Mouse (Mus musculus) MEL (cell line): ENCODE results near the gene Fam189b. TPM values are rescaled to one million over a fixed set of nuclear protein-coding genes. Genes with fewer than 3 reads are reported as not detected.
A peak's percentile ranks its signal among the peaks of the same experiment; 100 is the strongest.

ENCODE experiments used
- DNase-seq: peaks from one replicate; pipeline ENCODE4 v3.0.0; 2011; ENCODE audit warnings: low read depth, low spot score
- H3K27ac ChIP-seq: 2 replicates; pipeline ENCODE4 v1.5.1; 2012; ENCODE audit warnings: low read depth, mild to moderate bottlenecking, control low read depth, low read length, moderate library complexity; ENCODE audit not compliant: control insufficient read depth
- H3K27me3 ChIP-seq, 2 experiments: fragments of 150-350 bp in 1 of 2; sonication (generic) in 1 of 2; 2 replicates each; pipeline ENCODE4 v1.6.1; 2012; ENCODE audit warnings: low read length in 2 of 2, mild to moderate bottlenecking in 2 of 2, improper control_type of control experiment in 1 of 2, moderate library complexity in 1 of 2; ENCODE audit not compliant: insufficient read depth in 2 of 2, control insufficient read depth in 1 of 2
- H3K36me3 ChIP-seq, 2 experiments: 2 replicates each; pipeline ENCODE4 v1.6.1; 2012 to 2014; ENCODE audit warnings: low read length in 2 of 2, improper control_type of control experiment in 1 of 2, inconsistent platforms in 1 of 2, mild to moderate bottlenecking in 1 of 2; ENCODE audit not compliant: insufficient read depth in 2 of 2, control insufficient read depth in 1 of 2
- H3K4me1 ChIP-seq, 2 experiments: fragments of 150-350 bp in 1 of 2; sonication (generic) in 1 of 2; 2 replicates each; pipeline ENCODE4 v1.6.1; 2012; ENCODE audit warnings: low read length in 2 of 2, improper control_type of control experiment in 1 of 2, mild to moderate bottlenecking in 1 of 2; ENCODE audit not compliant: insufficient read depth in 2 of 2, control insufficient read depth in 1 of 2
- H3K4me3 ChIP-seq, 2 experiments: fragments of 150-350 bp in 1 of 2; sonication (generic) in 1 of 2; 2 replicates each; pipeline ENCODE4 v1.5.1; 2012; ENCODE audit warnings: low read depth in 2 of 2, low read length in 2 of 2, mild to moderate bottlenecking in 2 of 2, moderate library complexity in 2 of 2, control low read depth in 1 of 2, improper control_type of control experiment in 1 of 2; ENCODE audit not compliant: control insufficient read depth in 1 of 2, insufficient read depth in 1 of 2
- H3K79me2 ChIP-seq: 2 replicates; pipeline ENCODE4 v1.6.1; 2012; ENCODE audit warnings: mild to moderate bottlenecking, low read length, moderate library complexity; ENCODE audit not compliant: control insufficient read depth, poor library complexity, insufficient read depth
- H3K9ac ChIP-seq: 2 replicates; pipeline ENCODE4 v1.6.1; 2012; ENCODE audit warnings: low read depth, mild to moderate bottlenecking, control low read depth, low read length, moderate library complexity; ENCODE audit not compliant: control insufficient read depth, poor library complexity, severe bottlenecking
- H3K9me3 ChIP-seq: fragments of 150-350 bp; sonication (generic); replicated peaks from 2 replicates; pipeline ENCODE4 v1.6.1; 2012; ENCODE audit warnings: mild to moderate bottlenecking, low read length, improper control_type of control experiment, moderate library complexity; ENCODE audit not compliant: insufficient read depth
- CHD2 ChIP-seq: IDR thresholded peaks from 2 replicates; pipeline ENCODE4 v1.6.1; 2011; ENCODE audit warnings: low read length, improper control_type of control experiment
- E2F4 ChIP-seq: IDR thresholded peaks from 2 replicates; pipeline ENCODE4 v1.6.1; 2011; ENCODE audit warnings: low read depth, low read length, improper control_type of control experiment, borderline replicate concordance
- ELF1 ChIP-seq: IDR thresholded peaks from 2 replicates; pipeline ENCODE4 v1.6.1; 2014; ENCODE audit warnings: low read depth, mild to moderate bottlenecking, inconsistent platforms, low read length, improper control_type of control experiment, moderate library complexity
- EP300 ChIP-seq, 2 experiments: IDR thresholded peaks; 2 replicates each; pipeline ENCODE4 v1.6.1; 2011; ENCODE audit warnings: improper control_type of control experiment in 2 of 2, low read length in 2 of 2, low read depth in 1 of 2, mild to moderate bottlenecking in 1 of 2
- ETS1 ChIP-seq: IDR thresholded peaks from 2 replicates; pipeline ENCODE4 v1.6.1; 2012; ENCODE audit warnings: low read depth, mild to moderate bottlenecking, inconsistent platforms, low read length, improper control_type of control experiment, moderate library complexity
- GATA1 ChIP-seq: IDR thresholded peaks from 2 replicates; pipeline ENCODE4 v1.6.1; 2011; ENCODE audit warnings: low read depth, low read length, improper control_type of control experiment
- HCFC1 ChIP-seq: IDR thresholded peaks from 2 replicates; pipeline ENCODE4 v1.6.1; 2012; ENCODE audit warnings: low read depth, mild to moderate bottlenecking, inconsistent platforms, low read length, improper control_type of control experiment, moderate library complexity
- KAT2A ChIP-seq: conservative IDR thresholded peaks from 2 replicates; pipeline ENCODE4 v1.6.1; 2012; ENCODE audit warnings: low read depth, low read length, improper control_type of control experiment, inconsistent platforms
- MAFK ChIP-seq: IDR thresholded peaks from 2 replicates; pipeline ENCODE4 v1.6.1; 2011; ENCODE audit warnings: low read depth, mild to moderate bottlenecking, low read length, improper control_type of control experiment, borderline replicate concordance
- MAX ChIP-seq: IDR thresholded peaks from 2 replicates; pipeline ENCODE4 v1.6.1; 2011; ENCODE audit warnings: low read length, improper control_type of control experiment
- MAZ ChIP-seq: IDR thresholded peaks from 2 replicates; pipeline ENCODE4 v1.6.1; 2012; ENCODE audit warnings: low read depth, mild to moderate bottlenecking, inconsistent platforms, low read length, improper control_type of control experiment
- MEF2A ChIP-seq: IDR thresholded peaks from 2 replicates; pipeline ENCODE4 v1.6.1; 2014; ENCODE audit warnings: low read depth, mild to moderate bottlenecking, inconsistent platforms, low read length, improper control_type of control experiment; ENCODE audit not compliant: poor library complexity, insufficient replicate concordance, severe bottlenecking; ENCODE audit errors: extremely low read depth
- MXI1 ChIP-seq: IDR thresholded peaks from 2 replicates; pipeline ENCODE4 v1.6.1; 2011; ENCODE audit warnings: mild to moderate bottlenecking, low read depth, low read length, improper control_type of control experiment
- MYB ChIP-seq: IDR thresholded peaks from 2 replicates; pipeline ENCODE4 v1.6.1; 2011; ENCODE audit warnings: mild to moderate bottlenecking, low read depth, low read length, improper control_type of control experiment
- MYC ChIP-seq: IDR thresholded peaks from 2 replicates; pipeline ENCODE4 v1.6.1; 2011; ENCODE audit warnings: low read depth, mild to moderate bottlenecking, low read length, improper control_type of control experiment, moderate library complexity
- NELFE ChIP-seq: IDR thresholded peaks from 2 replicates; pipeline ENCODE4 v1.6.1; 2011; ENCODE audit warnings: low read depth, low read length, improper control_type of control experiment
- POLR2A ChIP-seq, 2 experiments: IDR thresholded peaks; 2 replicates each; pipeline ENCODE4 v1.6.1; 2011 to 2012; ENCODE audit warnings: low read length in 2 of 2, mild to moderate bottlenecking in 2 of 2, control low read depth in 1 of 2, improper control_type of control experiment in 1 of 2, low read depth in 1 of 2, moderate library complexity in 1 of 2; ENCODE audit not compliant: control insufficient read depth in 1 of 2, insufficient read depth in 1 of 2, poor library complexity in 1 of 2
- POLR2AphosphoS2 ChIP-seq: IDR thresholded peaks from 2 replicates; pipeline ENCODE4 v1.6.1; 2011; ENCODE audit warnings: low read length, improper control_type of control experiment
- POLR2AphosphoS5 ChIP-seq: IDR thresholded peaks from 2 replicates; pipeline ENCODE4 v1.6.1; 2012; ENCODE audit warnings: low read depth, borderline replicate concordance, mild to moderate bottlenecking, inconsistent platforms, low read length, moderate library complexity, mixed read lengths
- RCOR1 ChIP-seq: IDR thresholded peaks from 2 replicates; pipeline ENCODE4 v1.6.1; 2012; ENCODE audit warnings: low read depth, mild to moderate bottlenecking, inconsistent platforms, low read length, improper control_type of control experiment
- SIN3A ChIP-seq: IDR thresholded peaks from 2 replicates; pipeline ENCODE4 v1.6.1; 2012; ENCODE audit warnings: low read length, improper control_type of control experiment, inconsistent platforms
- TAL1 ChIP-seq: IDR thresholded peaks from 2 replicates; pipeline ENCODE4 v1.6.1; 2012; ENCODE audit warnings: mild to moderate bottlenecking, inconsistent platforms, low read length, moderate library complexity, mixed read lengths
- TBP ChIP-seq: IDR thresholded peaks from 2 replicates; pipeline ENCODE4 v1.8.0; 2011; ENCODE audit warnings: low read depth, low read length, improper control_type of control experiment
- TCF12 ChIP-seq: IDR thresholded peaks from 2 replicates; pipeline ENCODE4 v1.6.1; 2014; ENCODE audit warnings: low read depth, mild to moderate bottlenecking, inconsistent platforms, low read length, improper control_type of control experiment, moderate library complexity
- USF1 ChIP-seq: IDR thresholded peaks from 2 replicates; pipeline ENCODE4 v1.6.1; 2014; ENCODE audit warnings: low read depth, mild to moderate bottlenecking, inconsistent platforms, low read length, improper control_type of control experiment, moderate library complexity
- ZC3H11A ChIP-seq: IDR thresholded peaks from 2 replicates; pipeline ENCODE4 v1.6.1; 2012; ENCODE audit warnings: low read depth, mild to moderate bottlenecking, inconsistent platforms, low read length, improper control_type of control experiment
- ZKSCAN1 ChIP-seq: IDR thresholded peaks from 2 replicates; pipeline ENCODE4 v1.6.1; 2012; ENCODE audit warnings: low read depth, mild to moderate bottlenecking, inconsistent platforms, low read length, improper control_type of control experiment, moderate library complexity
- ZMIZ1 ChIP-seq: IDR thresholded peaks from 2 replicates; pipeline ENCODE4 v1.6.1; 2012; ENCODE audit warnings: low read depth, mild to moderate bottlenecking, inconsistent platforms, low read length, improper control_type of control experiment, moderate library complexity
- polyA plus RNA-seq, 2 experiments: library from polyadenylated mRNA; stranded (reverse) in 1 of 2; unstranded in 1 of 2; fragments of >175 nt in 1 of 2; fragments of >200 nt in 1 of 2; gene quantifications; 2 replicates each; pipeline versions ENCODE4 v1.2.1 to v1.2.4; 2012; ENCODE audit warnings: low replicate concordance in 2 of 2, low read depth in 1 of 2; ENCODE audit not compliant: insufficient read length in 2 of 2, insufficient read depth in 1 of 2, missing spikeins in 1 of 2
- total RNA-seq: library from RNA; depleted of rRNA; stranded (reverse); fragments of 300-350 nt; gene quantifications from 2 replicates; pipeline ENCODE4 v1.2.3, GENCODE M21; 2012

The Fam189b gene
- total and polyA plus RNA-seq, 3 experiments: 7.0 to 35.3 TPM; not detected in 1

DNA sequence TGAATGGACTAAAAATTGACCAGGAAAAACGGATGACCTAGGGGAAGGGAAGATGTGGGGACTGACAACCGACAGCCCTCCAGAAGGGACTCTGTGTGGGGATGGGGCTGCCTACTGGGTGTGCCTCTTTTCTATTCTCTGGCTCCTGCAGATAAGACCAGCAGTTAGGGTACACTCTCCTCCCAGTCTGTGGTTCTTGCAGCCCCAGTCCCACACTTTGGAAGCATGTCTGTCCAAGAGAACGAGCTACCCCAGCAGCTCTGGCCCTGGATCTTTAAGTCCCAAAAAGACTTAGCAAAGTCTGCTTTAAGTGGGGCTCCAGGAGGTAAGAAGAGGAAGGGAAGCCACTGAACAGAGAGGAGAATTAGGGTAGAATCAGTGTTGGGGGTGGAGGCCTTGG, 47.0 kb upstream of the Fam189b start, which contains the start of gene Pklr:
Pklr (plus strand) TSS at position 185 of the 400 bp plus-strand sequence.
- H3K79me2 ChIP-seq: peaks cover 16% of the 10 kb centered on the region
- H3K36me3 ChIP-seq: peaks cover 2 to 49% of the 10 kb centered on the region in 2 experiments; a peak in 3 of 4 replicates
- peaks cover 27 to 53% of the 10 kb centered on the region in 2 experiments for H3K4me1 ChIP-seq
- H3K9ac ChIP-seq: peak within 1 kb of the TSS; percentile 81
- H3K27ac ChIP-seq: peak within 1 kb of the TSS; percentile 97
- peak; percentile 12; the same call in 1 of the 2 replicates for TF ChIP-seq MAFK
- peak; percentile 73; the same call in 1 of the 2 replicates for TF ChIP-seq ETS1
- TF ChIP-seq KAT2A: no peak
- TF ChIP-seq POLR2AphosphoS2: peak; percentile 74
- TF ChIP-seq MAX: peak; percentile 55; the same call in 1 of the 2 replicates
- peak; percentile 65; the same call in 1 of the 2 replicates for TF ChIP-seq MYC
- peak; percentile 58; the same call in 1 of the 2 replicates for TF ChIP-seq RCOR1
- no peak for TF ChIP-seq USF1
- TF ChIP-seq TBP: peak; percentile 77
- TF ChIP-seq CHD2: no peak; the same call in 1 of the 2 replicates
- TF ChIP-seq MEF2A: 0 out of 2 replicates have a peak, but pooled peaks have one; percentile 47
- peak; percentile 79 for TF ChIP-seq MYB
- TF ChIP-seq HCFC1: no peak
- TF ChIP-seq MAZ: peak; percentile 75; the same call in 1 of the 2 replicates
- peak; percentile 90 to 94 for TF ChIP-seq EP300 (IDR thresholded peaks at IDR 0.05; ENCODE audit: low read depth in 1 of 2, low read length in 2 of 2)
- no peak for TF ChIP-seq E2F4
- TF ChIP-seq TAL1: peak; percentile 88
- no peak for TF ChIP-seq ZKSCAN1
- peak; percentile 68 for TF ChIP-seq NELFE
- TF ChIP-seq GATA1: peak; percentile 90
- no peak for TF ChIP-seq ELF1
- TF ChIP-seq TCF12: peak; percentile 93
- TF ChIP-seq POLR2AphosphoS5: peak; percentile 55; the same call in 1 of the 2 replicates
- TF ChIP-seq ZMIZ1: peak; percentile 88
- peak; percentile 60 to 84; a peak in 3 of 4 replicates for TF ChIP-seq POLR2A (IDR thresholded peaks at IDR 0.05; ENCODE audit: control insufficient read depth in 1 of 2, insufficient read depth in 1 of 2, low read depth in 1 of 2, low read length in 2 of 2, poor library complexity in 1 of 2)
- peak; percentile 66 for TF ChIP-seq SIN3A
- peak; percentile 72; the same call in 1 of the 2 replicates for TF ChIP-seq MXI1
- TF ChIP-seq ZC3H11A: no peak; the same call in 1 of the 2 replicates
- TF ChIP-seq, all 39 proteins: peak for 20
- peak; percentile 85 for DNase-seq
- no peaks in the 10 kb centered on the region for H3K9me3 ChIP-seq
- H3K4me3 ChIP-seq: peak within 1 kb of the TSS; percentile 77 to 81
- H3K27me3 ChIP-seq: no peaks in the 10 kb centered on the region
